Mouse (Mus musculus) cerebellum, postnatal 36 days (tissue): Measurements from ENCODE around the gene Fasn.

Experiments used
- DNase-seq, 2 experiments: peaks; one replicate each; pipeline ENCODE4 v3.0.0; 2021 to 2022; ENCODE audit warnings: mixed read lengths in 2 of 2

The Fasn gene

DNA sequence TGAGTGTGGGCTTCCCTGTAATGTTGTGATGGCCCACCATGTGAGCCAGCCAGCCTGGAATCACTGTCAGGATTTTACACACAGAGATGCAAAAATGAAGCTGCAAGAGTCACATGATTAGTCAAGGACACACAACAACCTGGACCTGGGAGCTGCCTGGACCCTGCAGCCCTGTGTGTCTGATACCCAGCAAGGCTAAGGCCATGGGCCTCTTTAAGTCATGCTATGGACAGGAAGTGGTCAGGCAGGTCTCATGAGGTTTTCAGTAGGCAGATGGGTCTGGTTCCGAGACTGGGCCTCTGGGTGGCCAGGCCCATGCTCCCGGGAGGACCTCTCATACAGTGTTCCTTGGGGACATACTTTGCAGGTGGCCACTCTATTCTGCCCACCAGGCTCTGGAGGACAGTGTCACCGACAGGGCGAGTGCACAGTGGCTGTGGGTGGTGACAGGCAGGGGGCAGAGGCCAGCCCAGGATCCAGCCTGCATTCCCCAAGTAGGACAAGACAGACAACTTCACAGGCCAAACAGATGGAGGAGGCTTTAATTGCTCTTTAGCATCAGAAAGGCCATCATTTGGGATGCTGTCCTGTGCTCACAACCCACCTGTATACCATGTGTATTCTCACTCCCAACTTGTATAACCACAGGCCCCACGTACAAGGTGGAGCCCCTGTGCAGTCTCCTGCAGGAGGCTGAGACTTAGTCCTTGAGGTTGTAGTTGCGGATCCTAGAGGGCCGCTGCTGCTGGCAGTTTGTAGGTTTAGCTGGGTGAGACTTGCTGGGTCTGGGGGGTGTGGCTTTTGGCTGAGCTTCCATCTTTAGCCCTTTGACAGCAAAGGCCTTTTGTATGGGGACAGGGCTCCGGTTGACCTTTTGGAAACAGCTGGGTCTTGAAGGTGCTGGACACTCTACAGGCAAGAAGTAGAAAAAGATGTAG is 1.9 kb upstream of the Fasn start:
- DNase-seq: no peak

DNA sequence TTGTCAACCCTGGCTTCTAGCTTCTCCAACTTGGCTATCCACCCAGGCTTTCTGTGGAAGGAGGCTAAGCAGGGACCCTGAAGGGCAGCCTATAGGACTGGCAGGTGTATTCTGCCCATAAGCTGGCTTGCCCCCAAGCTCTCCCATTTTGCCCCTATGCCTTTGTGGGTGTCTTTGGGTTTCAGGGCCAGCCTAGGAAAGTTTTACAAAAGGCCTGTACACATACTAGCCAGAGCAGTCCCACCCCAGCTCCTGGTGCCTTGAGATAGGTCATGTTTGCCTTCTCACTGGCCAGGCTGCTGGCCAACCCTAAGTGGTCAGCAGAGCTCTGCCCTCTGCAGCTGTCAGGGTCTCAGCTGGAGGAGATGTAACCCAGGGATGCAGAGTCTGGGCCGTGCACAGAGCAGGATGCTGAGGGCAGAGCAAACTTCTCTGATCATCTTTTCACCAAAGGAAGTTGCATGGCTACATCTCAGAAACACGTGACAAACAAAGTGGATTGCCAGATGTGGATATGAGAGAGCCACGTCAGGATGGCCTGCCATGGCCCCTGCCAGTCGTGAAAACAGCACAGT is 1.0 kb upstream of the Fasn start:
- DNase-seq: no peak

- no peak for DNase-seq
Observed at GRCm38 (mm10) chr11:120824787-120825288, 491 bp upstream of the Fasn start.

GRCm38 (mm10) chr11:120823551-120823947 is 798 bp downstream of the Fasn start:
- peak in 1 of 2 experiments; percentile 73 for DNase-seq

DNA sequence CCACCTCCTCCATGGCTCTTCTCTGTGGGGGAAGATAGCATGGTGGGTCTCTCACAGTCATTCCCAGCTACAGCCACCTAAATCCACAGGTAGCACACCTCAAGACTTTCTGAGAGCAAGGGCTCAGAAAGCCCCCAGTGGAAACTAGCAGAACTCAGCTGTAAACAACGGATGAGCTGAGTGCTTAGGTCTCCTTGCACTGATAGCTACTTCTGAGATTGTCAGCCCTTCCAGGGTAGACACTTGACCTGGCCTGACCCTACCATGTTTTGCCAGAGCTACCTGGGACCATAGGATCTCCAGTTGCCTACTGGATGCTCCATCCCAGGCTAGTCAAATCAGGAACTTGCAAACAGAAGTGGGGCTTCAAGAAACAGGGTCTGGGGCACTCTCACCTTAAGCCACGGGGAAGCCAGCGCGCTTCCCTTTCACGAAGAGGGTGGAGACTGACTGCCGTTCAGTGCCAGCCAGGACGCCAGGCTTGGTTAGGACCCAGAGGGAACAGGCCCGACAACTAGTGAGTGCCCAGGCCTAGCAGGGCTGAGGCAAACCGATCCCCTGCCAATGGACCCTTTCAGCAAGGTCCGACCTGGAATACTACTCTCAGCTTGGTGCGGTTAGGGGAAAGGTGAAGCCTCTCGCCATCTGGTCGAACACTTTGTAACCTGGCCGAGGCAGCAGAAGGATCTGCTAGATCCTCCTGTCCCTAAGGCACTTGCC is 1.4 kb downstream of the Fasn start:
- peak in 1 of 2 experiments; percentile 47 for DNase-seq

GRCm38 (mm10) chr11:120822321-120822720 is 2.0 kb downstream of the Fasn start:
- no peak for DNase-seq

- no peak for DNase-seq
Observed at GRCm38 (mm10) chr11:120821076-120821922, 3.0 kb downstream of the Fasn start.

GRCm38 (mm10) chr11:120820546-120820945 is 3.8 kb downstream of the Fasn start:
- no peak for DNase-seq

DNA sequence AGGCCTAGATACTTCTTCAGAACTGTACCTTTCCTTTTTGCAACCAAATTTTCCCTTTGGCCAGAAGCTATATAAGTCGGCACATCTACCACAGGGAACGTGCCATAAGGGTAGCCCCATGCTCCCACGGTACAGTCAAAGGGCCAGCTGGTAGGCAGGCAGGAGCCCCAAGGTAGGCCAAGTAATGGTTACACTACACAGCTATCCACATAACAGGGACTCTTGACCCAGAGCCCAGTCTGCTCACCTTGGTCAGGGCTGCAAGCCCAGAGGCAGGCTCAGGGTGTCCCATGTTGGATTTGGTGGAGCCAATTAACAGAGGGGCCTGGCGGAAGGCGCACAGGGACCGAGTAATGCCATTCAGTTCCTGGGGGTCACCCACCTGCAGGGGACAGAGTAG is 4.8 kb downstream of the Fasn start:
- peak; percentile 57 to 61 for DNase-seq

GRCm38 (mm10) chr11:120818251-120818650 is 6.1 kb downstream of the Fasn start:
- no peak for DNase-seq

GRCm38 (mm10) chr11:120817358-120817757 is 7.0 kb downstream of the Fasn start:
- DNase-seq: no peak

GRCm38 (mm10) chr11:120812068-120812467 is 12.3 kb downstream of the Fasn start:
- no peak for DNase-seq

DNA sequence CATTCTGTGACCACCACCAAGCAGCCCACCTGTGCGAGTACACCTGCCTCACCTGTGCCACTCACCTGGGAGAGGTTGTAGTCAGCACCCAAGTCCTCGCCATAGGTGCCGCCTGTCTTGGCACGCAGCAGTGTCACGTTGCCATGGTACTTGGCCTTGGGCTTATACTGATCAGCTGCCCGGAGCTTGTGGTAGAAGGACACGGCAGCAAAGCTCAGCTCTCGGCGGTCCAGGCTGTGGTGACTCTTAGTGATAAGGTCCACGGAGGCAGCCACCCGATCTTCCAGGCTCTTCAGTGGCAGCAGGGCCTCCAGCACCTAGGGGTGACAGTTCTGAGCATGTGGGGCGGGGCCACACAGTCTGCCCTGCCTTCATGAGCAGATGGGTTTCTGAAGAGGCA is 16.3 kb downstream of the Fasn start:
- DNase-seq: no peak

DNA sequence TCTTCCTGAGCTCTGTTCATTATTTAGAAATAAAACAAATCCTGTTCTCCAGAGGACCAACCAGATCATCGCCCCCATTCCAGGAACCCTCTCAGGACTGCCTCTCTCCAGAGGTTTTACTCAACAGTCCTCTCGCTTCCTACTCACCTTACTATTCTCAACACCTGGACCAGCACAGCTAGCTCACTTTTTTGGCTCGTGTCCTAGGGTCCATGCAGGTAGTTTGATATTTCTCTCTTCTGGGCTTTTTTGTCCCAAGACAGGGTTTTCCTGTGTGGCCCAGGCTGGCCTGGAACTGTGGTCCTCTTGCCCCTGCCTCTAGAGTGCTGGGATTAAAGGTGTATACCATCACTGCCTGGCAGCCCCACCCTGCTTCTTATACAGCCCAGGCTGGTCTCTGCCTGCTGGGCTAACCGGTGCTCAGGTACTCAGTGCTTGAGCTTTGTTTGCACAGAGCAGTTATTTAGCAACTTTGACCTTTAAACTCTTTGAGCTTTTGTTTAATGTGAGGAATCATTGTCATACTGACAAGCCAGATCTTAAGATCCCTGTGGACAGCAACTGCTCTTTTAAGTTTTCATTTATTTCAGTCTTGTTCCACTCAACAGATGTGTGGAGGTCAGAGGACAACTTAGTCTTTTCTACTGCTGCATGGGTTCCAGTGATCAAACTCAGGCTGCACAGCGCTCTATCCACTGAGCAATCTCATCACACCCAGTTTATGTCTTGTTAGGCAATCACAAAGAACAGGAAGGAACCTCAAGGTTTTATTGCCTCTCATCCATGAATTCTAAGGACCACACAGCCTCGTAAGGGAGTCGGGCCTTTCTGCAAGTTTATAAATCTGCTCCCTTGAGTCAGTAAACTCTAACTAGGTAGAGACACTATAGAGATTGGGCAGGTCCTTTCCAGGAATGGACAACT is 18.7 kb downstream of the Fasn start:
- no peak for DNase-seq

GRCm38 (mm10) chr11:120804769-120805168 is 19.6 kb downstream of the Fasn start:
- DNase-seq: no peak

DNA sequence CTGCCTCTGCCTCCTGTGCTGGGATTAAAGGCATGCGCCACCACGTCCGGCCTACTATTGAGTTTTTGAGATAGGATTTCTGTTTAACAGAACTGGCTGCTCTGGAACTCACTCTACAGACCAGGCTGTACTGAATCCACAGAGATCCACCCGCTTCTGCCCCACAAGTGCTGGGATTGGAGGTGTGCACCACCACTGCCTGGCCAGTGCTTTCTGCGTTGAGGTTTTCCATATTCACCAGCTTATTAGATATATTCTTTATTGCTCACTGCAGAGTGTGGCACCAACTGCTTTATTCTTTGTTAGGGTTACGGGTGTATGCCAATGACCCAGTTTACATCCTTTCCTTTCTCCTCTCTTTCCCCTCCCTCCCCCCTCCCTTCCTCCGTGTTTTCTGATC is 20.1 kb downstream of the Fasn start:
- DNase-seq: no peak

- DNase-seq: peak; percentile 88 to 89
Observed at GRCm38 (mm10) chr11:120800061-120800904, 24.1 kb downstream of the Fasn start.

DNA sequence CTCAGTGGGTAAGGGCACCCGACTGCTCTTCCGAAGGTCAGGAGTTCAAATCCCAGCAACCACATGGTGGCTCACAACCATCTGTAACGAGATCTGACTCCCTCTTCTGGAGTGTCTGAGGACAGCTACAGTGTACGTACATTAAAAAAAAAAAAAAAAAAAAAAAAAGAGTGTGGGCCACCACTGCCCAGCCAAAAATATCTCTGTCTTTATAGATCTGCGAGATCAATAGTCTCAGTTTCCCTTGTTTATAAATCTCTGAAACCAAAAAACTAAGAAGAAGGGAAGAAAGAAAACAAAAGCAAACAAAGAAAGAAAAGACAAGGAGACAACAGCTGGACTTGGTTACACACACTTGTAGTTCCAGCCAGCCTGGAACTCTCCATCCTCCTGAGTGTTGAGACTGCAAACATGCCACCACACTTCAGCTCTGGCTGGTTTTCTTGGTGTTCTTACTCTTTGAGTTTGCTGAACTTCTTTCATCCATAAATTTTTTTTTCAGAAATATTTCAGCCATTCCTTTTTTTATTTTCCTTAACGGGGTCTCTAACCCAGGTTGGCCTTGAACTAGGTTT is 24.9 kb downstream of the Fasn start:
- no peak for DNase-seq

- no peak for DNase-seq
Observed at GRCm38 (mm10) chr11:120798244-120798643, 26.1 kb downstream of the Fasn start.

- no peak for DNase-seq
Observed at GRCm38 (mm10) chr11:120796614-120796946, 27.8 kb downstream of the Fasn start.
